Mouse (Mus musculus) forebrain, embryonic 11.5 days (tissue): ENCODE results near the gene Col4a6. TPM values are rescaled to one million over a fixed set of nuclear protein-coding genes. Genes with fewer than 3 reads are reported as not detected.

Experiments
- ATAC-seq: fragments of 200-750 bp; cut with Nextera tagmentation; replicated peaks from 2 replicates; pipeline ENCODE4 v1.8.0; 2017; ENCODE audit warnings: moderate TSS enrichment; ENCODE audit not compliant: low FRiP score
- DNase-seq: peaks from one replicate; pipeline ENCODE4 v3.0.0-alpha.2; 2017; ENCODE audit warnings: low spot score
- H3K27ac ChIP-seq: fragments of 300-500 bp; sonication (generic); 2 replicates; pipeline ENCODE4 v1.5.1; 2014; ENCODE audit warnings: low read depth, low read length
- H3K27me3 ChIP-seq: fragments of 300-500 bp; sonication (generic); 2 replicates; pipeline ENCODE4 v1.6.1; 2014; ENCODE audit warnings: mild to moderate bottlenecking, low read length, mixed read lengths; ENCODE audit not compliant: control insufficient read depth, insufficient read depth
- H3K36me3 ChIP-seq: fragments of 300-500 bp; sonication (generic); 2 replicates; pipeline ENCODE4 v1.6.1; 2014; ENCODE audit warnings: mild to moderate bottlenecking, low read length, moderate library complexity, mixed read lengths; ENCODE audit not compliant: control insufficient read depth, insufficient read depth
- H3K4me1 ChIP-seq: fragments of 300-500 bp; sonication (generic); replicated peaks from 2 replicates; pipeline ENCODE4 v1.6.1; 2014; ENCODE audit warnings: low read length, mixed read lengths; ENCODE audit not compliant: control insufficient read depth, insufficient read depth
- H3K4me2 ChIP-seq: fragments of 300-500 bp; sonication (generic); 2 replicates; pipeline ENCODE4 v1.6.1; 2014; ENCODE audit warnings: low read depth, mild to moderate bottlenecking, low read length, moderate library complexity, mixed read lengths; ENCODE audit not compliant: severe bottlenecking
- H3K4me3 ChIP-seq: fragments of 300-500 bp; sonication (generic); 2 replicates; pipeline ENCODE4 v1.5.1; 2014; ENCODE audit warnings: low read depth, low read length
- H3K9ac ChIP-seq: fragments of 300-500 bp; sonication (generic); 2 replicates; pipeline ENCODE4 v1.6.1; 2014; ENCODE audit warnings: low read length
- H3K9me3 ChIP-seq: fragments of 300-500 bp; sonication (generic); 2 replicates; pipeline ENCODE4 v1.6.1; 2016; ENCODE audit warnings: low read length, mixed read lengths; ENCODE audit not compliant: control insufficient read depth
- WGBS: fragments of 180-500 bp; shearing (Covaris S2); extraction: QIAGEN DNeasy Blood & Tissue Kit; methylation state at CpG from one replicate; pipeline ENCODE4 v1.1.7; 2014; 5-methylcytosine and 5-hydroxymethylcytosine counted together
- polyA plus RNA-seq: library from polyadenylated mRNA; unstranded; fragments of >200 nt; fragmentation: Nextera tagmentation; extraction: Ambion mirVana; gene quantifications from 2 replicates; pipeline ENCODE4 v1.2.1, GENCODE M21; 2014

Col4a6 gene
- polyA plus RNA-seq, 1 experiment from 2014 or later = 1.4 TPM

DNA sequence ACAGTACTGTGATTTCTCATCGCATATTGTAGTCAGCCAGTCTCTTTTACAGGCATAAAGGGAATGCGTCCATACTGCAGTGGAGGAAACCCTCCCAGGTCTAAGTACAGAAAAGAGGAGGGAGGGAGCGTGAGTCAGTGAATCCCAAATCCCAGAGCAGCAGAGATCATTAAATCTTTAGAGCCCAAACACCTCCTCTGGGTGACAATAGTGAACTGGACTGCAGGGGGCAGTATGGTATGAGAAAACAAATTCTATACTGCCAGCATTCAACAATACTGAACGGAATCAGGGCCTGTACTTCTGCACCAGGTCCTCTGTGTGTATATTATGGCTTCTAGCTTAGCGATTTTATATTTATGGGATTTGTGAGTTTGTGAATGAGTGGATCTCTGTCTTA, 261.1 kb downstream of the Col4a6 start:
- Histone ChIP-seq H3K36me3 (no peaks in the 10 kb centered on the region), H3K27ac (no peak overlapping the region), H3K4me1 (no peaks in the 10 kb centered on the region), H3K9me3 (no peaks in the 10 kb centered on the region), H3K9ac (no peak overlapping the region), H3K4me3 (no peak overlapping the region), H3K4me2 (no peak overlapping the region), H3K27me3 (peaks cover 26% of the 10 kb centered on the region)
- ATAC-seq (0 out of 2 replicates have a peak, but pooled peaks have one; percentile 55), DNase-seq (peak; percentile 56)
- WGBS = 34% methylated on average over 5 of the region's 5 CpGs

- no peak for ATAC-seq
- no peaks in the 10 kb centered on the region for H3K9me3 ChIP-seq
- H3K27me3 ChIP-seq = peaks cover 24% of the 10 kb centered on the region
- no peaks in the 10 kb centered on the region for H3K36me3 ChIP-seq
- no peak for DNase-seq
- no peak overlapping the region for H3K4me3 ChIP-seq
- no peak overlapping the region for H3K27ac ChIP-seq
- no peak overlapping the region for H3K9ac ChIP-seq
- no peak overlapping the region for H3K4me2 ChIP-seq
- H3K4me1 ChIP-seq = no peaks in the 10 kb centered on the region
- 87% methylated on average over 3 of the region's 3 CpGs for WGBS
Observed at GRCm38 (mm10) chrX:141198993-141199392, 274.9 kb downstream of the Col4a6 start.

GRCm38 (mm10) chrX:141195036-141195435, 278.8 kb downstream of the Col4a6 start:
- no peaks in the 10 kb centered on the region for H3K4me1 ChIP-seq
- no peak overlapping the region for H3K27ac ChIP-seq
- H3K9me3 ChIP-seq = no peaks in the 10 kb centered on the region
- H3K36me3 ChIP-seq = no peaks in the 10 kb centered on the region
- H3K4me2 ChIP-seq = no peak overlapping the region
- ATAC-seq (no peak), DNase-seq (no peak)
- H3K9ac ChIP-seq = no peak overlapping the region
- no peak overlapping the region for H3K4me3 ChIP-seq
- H3K27me3 ChIP-seq = peaks cover 38% of the 10 kb centered on the region

GRCm38 (mm10) chrX:141175353-141175752, 298.5 kb downstream of the Col4a6 start:
- peak; percentile 59 for DNase-seq
- 30% methylated on average over 7 of the region's 7 CpGs for WGBS

GRCm38 (mm10) chrX:141165067-141165466, 308.8 kb downstream of the Col4a6 start:
- no peak for DNase-seq
- Histone ChIP-seq H3K4me2 (no peak overlapping the region), H3K4me3 (no peak overlapping the region), H3K4me1 (no peaks in the 10 kb centered on the region), H3K27ac (no peak overlapping the region), H3K9me3 (no peaks in the 10 kb centered on the region), H3K36me3 (no peaks in the 10 kb centered on the region), H3K9ac (no peak overlapping the region), H3K27me3 (peaks cover 15% of the 10 kb centered on the region; the same call in 1 of the 2 replicates)
- 95% methylated on average over 4 of the region's 4 CpGs for WGBS
- ATAC-seq = no peak

More at GRCm38 (mm10) chrX:141175353-141175752, 298.5 kb downstream of the Col4a6 start:
- H3K27ac ChIP-seq = no peak overlapping the region
- no peaks in the 10 kb centered on the region for H3K36me3 ChIP-seq
- no peak for ATAC-seq
- no peaks in the 10 kb centered on the region for H3K9me3 ChIP-seq
- H3K4me2 ChIP-seq = no peak overlapping the region
- no peak overlapping the region for H3K4me3 ChIP-seq
- no peaks in the 10 kb centered on the region for H3K4me1 ChIP-seq
- no peak overlapping the region for H3K9ac ChIP-seq
- H3K27me3 ChIP-seq = peaks cover 18% of the 10 kb centered on the region

DNA sequence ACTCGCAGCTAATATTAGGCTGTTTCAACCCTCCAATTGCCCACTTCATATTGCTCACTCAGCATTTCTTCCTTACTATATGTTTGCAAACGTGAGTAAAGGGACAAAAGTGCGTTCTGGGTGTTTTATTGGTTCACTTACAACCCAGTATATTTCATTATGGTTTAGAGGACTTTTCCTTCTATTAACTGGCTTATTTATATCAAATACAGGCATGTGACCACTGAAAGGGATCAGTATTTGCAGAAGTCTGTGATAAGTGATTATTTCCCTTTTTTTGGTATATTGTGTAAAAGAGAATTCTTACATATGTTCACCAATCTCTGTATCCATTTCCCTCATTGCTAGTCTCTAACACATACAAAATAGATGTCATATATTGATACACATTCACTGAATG, 313.5 kb downstream of the Col4a6 start:
- H3K9ac ChIP-seq = no peak overlapping the region
- no peak overlapping the region for H3K4me2 ChIP-seq
- WGBS = 78% methylated on average over 3 of the region's 3 CpGs
- H3K4me1 ChIP-seq = no peaks in the 10 kb centered on the region
- DNase-seq (no peak), ATAC-seq (no peak)
- H3K36me3 ChIP-seq = no peaks in the 10 kb centered on the region
- no peaks in the 10 kb centered on the region for H3K9me3 ChIP-seq
- H3K27ac ChIP-seq = no peak overlapping the region
- H3K27me3 ChIP-seq = peaks cover 4% of the 10 kb centered on the region; the same call in 1 of the 2 replicates
- no peak overlapping the region for H3K4me3 ChIP-seq

DNA sequence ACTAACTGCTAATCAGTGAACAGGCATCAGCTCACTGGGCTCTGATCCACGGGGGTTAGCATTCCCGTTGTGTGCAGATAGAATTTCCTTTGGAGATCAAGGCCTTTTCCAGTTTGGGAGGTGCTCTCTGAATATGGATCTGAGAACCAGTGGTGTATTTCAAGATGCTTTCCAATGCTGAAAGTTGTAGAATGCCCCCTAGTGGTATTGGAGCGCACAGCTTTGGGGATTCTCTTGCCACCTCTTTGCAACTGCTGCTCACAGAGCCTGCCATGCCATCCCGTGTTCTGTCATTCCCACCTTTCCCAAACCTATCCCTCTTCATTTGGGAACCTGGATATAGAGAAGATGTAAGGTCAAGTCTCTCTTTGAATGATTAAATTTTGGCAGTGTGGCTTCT, 315.7 kb downstream of the Col4a6 start:
- H3K27ac ChIP-seq = no peak overlapping the region
- no peak for ATAC-seq
- no peaks in the 10 kb centered on the region for H3K36me3 ChIP-seq
- H3K4me3 ChIP-seq = no peak overlapping the region
- no peak overlapping the region for H3K9ac ChIP-seq
- 45% methylated on average over 4 of the region's 4 CpGs for WGBS
- no peaks in the 10 kb centered on the region for H3K4me1 ChIP-seq
- peaks cover 4% of the 10 kb centered on the region for H3K27me3 ChIP-seq
- no peaks in the 10 kb centered on the region for H3K9me3 ChIP-seq
- H3K4me2 ChIP-seq = no peak overlapping the region
- no peak for DNase-seq

GRCm38 (mm10) chrX:141157626-141158025, 316.2 kb downstream of the Col4a6 start:
- Histone ChIP-seq H3K27ac (no peak overlapping the region), H3K9ac (no peak overlapping the region), H3K36me3 (no peaks in the 10 kb centered on the region), H3K27me3 (peaks cover 4% of the 10 kb centered on the region), H3K9me3 (no peaks in the 10 kb centered on the region), H3K4me1 (no peaks in the 10 kb centered on the region), H3K4me2 (no peak overlapping the region), H3K4me3 (no peak overlapping the region)
- 65% methylated on average over 4 of the region's 4 CpGs for WGBS
- DNase-seq (no peak), ATAC-seq (no peak)

- no peak overlapping the region for H3K4me2 ChIP-seq
- 13% methylated on average over 2 of the region's 2 CpGs for WGBS
- H3K4me1 ChIP-seq = no peaks in the 10 kb centered on the region
- no peaks in the 10 kb centered on the region for H3K36me3 ChIP-seq
- DNase-seq (no peak), ATAC-seq (no peak)
- H3K4me3 ChIP-seq = no peak overlapping the region
- H3K27me3 ChIP-seq = peaks cover 6% of the 10 kb centered on the region
- H3K9ac ChIP-seq = no peak overlapping the region
- H3K9me3 ChIP-seq = no peaks in the 10 kb centered on the region
- H3K27ac ChIP-seq = no peak overlapping the region
Observed at GRCm38 (mm10) chrX:141156696-141157095, 317.2 kb downstream of the Col4a6 start.
